Mouse (Mus musculus) bone marrow, adult 2 months (tissue): ENCODE measurements at regions not wholly inside any gene's neighbourhood (a gene's known extent, or its start where the extent isn't known, plus 50 kb on each side); places are given as distances from the start of the nearest gene placed in this dataset.

Experiments used
- CTCF ChIP-seq: fragments of 200-500 bp; IDR thresholded peaks from 2 replicates; pipeline ENCODE4 v1.5.1; 2011; ENCODE audit warnings: low read length, control low read depth; ENCODE audit not compliant: control insufficient read depth, insufficient read depth
- POLR2A ChIP-seq: fragments of 200-500 bp; IDR thresholded peaks from 2 replicates; pipeline ENCODE4 v1.6.1; 2011; ENCODE audit warnings: low read depth, mild to moderate bottlenecking, control low read depth, low read length, borderline replicate concordance; ENCODE audit not compliant: control insufficient read depth

- TF ChIP-seq CTCF: no peak
- TF ChIP-seq POLR2A: no peak
Observed at GRCm38 (mm10) chr13:37504373-37504772, 159.4 kb downstream of the Ly86 start.
